Mouse (Mus musculus) thymus, adult 2 months (tissue): Measurements from ENCODE around the gene Zfp362. TPM values are rescaled to one million over a fixed set of nuclear protein-coding genes. Genes with fewer than 3 reads are reported as not detected.

Source experiments
- DNase-seq: peaks from one replicate; pipeline ENCODE4 v3.0.0; 2021
- H3K27ac ChIP-seq: fragments of 200-500 bp; 2 replicates; pipeline ENCODE4 v1.5.1; 2012; ENCODE audit warnings: low read length, control low read depth; ENCODE audit not compliant: control insufficient read depth, insufficient read depth
- H3K27me3 ChIP-seq: fragments of 200-500 bp; 2 replicates; pipeline ENCODE4 v1.6.1; 2012; ENCODE audit warnings: mild to moderate bottlenecking, low read length, moderate library complexity, mixed read lengths; ENCODE audit not compliant: control insufficient read depth, insufficient read depth
- H3K36me3 ChIP-seq: fragments of 200-500 bp; 2 replicates; pipeline ENCODE4 v1.6.1; 2012; ENCODE audit warnings: mild to moderate bottlenecking, low read length, moderate library complexity; ENCODE audit not compliant: control insufficient read depth, insufficient read depth
- H3K4me1 ChIP-seq: fragments of 200-500 bp; replicated peaks from 2 replicates; pipeline ENCODE4 v1.6.1; 2012; ENCODE audit warnings: low read length; ENCODE audit not compliant: control insufficient read depth, insufficient read depth
- H3K4me3 ChIP-seq: fragments of 200-500 bp; 2 replicates; pipeline ENCODE4 v1.5.1; 2012; ENCODE audit warnings: mild to moderate bottlenecking, low read length, control low read depth, moderate library complexity; ENCODE audit not compliant: control insufficient read depth, insufficient read depth
- CTCF ChIP-seq: fragments of 200-500 bp; IDR thresholded peaks from 2 replicates; pipeline ENCODE4 v1.5.1; 2012; ENCODE audit warnings: mild to moderate bottlenecking, control low read depth, low read length, moderate library complexity, borderline replicate concordance; ENCODE audit not compliant: control insufficient read depth, poor library complexity, insufficient read depth; ENCODE audit errors: extremely low read depth
- POLR2A ChIP-seq: fragments of 200-500 bp; IDR thresholded peaks from 2 replicates; pipeline ENCODE4 v1.6.1; 2012; ENCODE audit warnings: mild to moderate bottlenecking, low read length, control low read depth, moderate library complexity; ENCODE audit not compliant: control insufficient read depth, poor library complexity, insufficient read depth; ENCODE audit errors: extremely low read depth
- WGBS: fragments of 180-500 bp; shearing (Covaris S2); methylation state at CpG from one replicate; pipeline ENCODE4 v1.1.7; 2018; 5-methylcytosine and 5-hydroxymethylcytosine counted together
- polyA plus RNA-seq: library from polyadenylated mRNA; depleted of rRNA; stranded (reverse); fragments of >200 nt; gene quantifications from 2 replicates; pipeline ENCODE4 v1.2.3, GENCODE M21; 2012

The Zfp362 gene
- polyA plus RNA-seq, 1 experiment: 105 TPM

DNA sequence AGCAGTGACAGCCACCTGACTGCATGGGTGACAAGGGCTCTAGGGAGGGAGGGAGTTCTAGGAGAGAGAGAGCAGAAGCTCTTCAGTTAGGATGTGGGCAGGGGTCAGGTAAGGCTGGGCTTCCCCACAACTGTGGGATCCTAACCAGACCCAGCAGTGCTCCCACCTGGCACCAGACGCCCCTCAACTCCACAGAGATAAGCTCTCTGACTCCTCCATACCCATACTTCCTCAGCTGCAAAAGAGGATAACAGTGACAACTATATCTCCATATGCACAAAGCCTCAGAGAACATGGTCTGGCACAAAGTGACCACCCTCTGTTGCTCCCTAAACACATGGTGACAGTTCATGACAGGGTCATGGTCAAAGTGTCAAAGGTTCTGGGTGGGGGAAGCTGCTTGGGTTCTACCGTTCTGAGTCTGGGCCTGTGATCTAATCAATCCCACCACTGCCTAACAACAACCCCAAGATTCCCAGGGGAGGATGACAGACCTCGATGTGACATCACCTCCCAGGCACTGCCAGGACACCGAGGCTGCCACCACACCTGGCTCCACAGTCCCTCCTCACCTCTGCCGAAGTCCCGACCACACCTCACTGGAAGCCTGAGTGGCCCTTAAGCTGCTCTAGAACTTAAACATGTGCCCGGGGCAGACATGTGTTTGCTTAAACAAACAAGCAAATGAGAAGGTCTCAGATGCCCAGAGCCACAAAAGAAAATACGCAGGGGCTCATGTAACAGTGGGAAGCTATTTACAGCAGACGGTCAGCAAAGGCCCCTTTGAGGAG is 4.0 kb downstream of the Zfp362 start:
- TF ChIP-seq POLR2A: no peak
- no peak for TF ChIP-seq CTCF
- Histone ChIP-seq H3K27ac (no peak overlapping the region), H3K4me3 (no peak overlapping the region), H3K4me1 (peaks cover 39% of the 10 kb centered on the region), H3K36me3 (no peaks in the 10 kb centered on the region), H3K27me3 (no peaks in the 10 kb centered on the region)
- whole genome bisulfite sequencing: 50% methylated on average over 9 of the region's 9 CpGs
- DNase-seq: no peak

GRCm38 (mm10) chr4:128796788-128797187 is 9.1 kb downstream of the Zfp362 start:
- H3K4me1 ChIP-seq: peaks cover 19% of the 10 kb centered on the region
- H3K27ac ChIP-seq: no peak overlapping the region
- no peaks in the 10 kb centered on the region for H3K36me3 ChIP-seq
- H3K4me3 ChIP-seq: no peak overlapping the region
- no peak for TF ChIP-seq CTCF
- TF ChIP-seq POLR2A: no peak
- DNase-seq: no peak
- H3K27me3 ChIP-seq: no peaks in the 10 kb centered on the region
- 47% methylated on average over 8 of the region's 8 CpGs for WGBS

DNA sequence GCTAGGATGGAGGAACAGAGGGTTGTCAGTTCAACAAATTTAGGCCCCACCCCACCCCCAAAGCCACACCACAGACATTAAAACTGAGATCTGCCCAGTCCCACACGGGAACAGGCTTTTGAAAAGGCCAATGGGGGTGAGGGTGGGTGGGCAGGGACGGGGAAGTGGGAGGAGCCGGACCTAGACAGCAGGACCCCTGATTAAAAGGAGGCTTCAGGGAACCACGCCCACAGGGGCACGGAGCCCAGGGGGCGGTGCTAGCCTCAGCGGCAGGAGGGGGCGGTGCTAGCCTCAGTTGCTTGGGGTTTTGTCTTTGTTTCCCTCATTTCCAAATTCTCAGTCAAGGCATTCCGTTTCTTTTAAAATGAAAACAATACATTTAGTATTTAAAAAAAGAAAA is 10.2 kb downstream of the Zfp362 start:
- H3K4me3 ChIP-seq: no peak overlapping the region

DNA sequence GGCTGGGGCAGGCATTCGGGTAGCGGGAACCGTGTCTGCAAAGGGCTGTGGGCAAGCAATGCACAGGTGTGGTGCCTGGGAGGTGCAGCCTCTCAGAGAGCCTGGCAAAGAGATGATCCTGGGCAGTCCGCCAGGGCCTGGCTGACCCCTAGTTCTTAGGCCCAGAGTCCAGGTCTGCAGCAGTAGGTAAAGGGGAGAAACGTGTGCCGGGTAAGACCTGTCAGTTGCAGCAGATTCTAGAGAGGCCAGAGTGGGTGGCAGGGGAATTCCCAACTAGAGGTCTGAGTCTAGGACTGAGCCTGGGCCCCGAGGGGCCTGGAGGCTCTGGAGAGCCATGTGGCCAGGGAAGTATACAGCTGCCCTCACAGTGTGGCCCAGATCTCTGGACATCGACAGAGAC is 11.6 kb downstream of the Zfp362 start:
- TF ChIP-seq CTCF: no peak
- no peak for TF ChIP-seq POLR2A
- H3K4me1 ChIP-seq: peaks cover 15% of the 10 kb centered on the region
- H3K27ac ChIP-seq: no peak overlapping the region
- 91% methylated on average over 8 of the region's 8 CpGs for WGBS
- 0 out of 2 replicates have a peak, but pooled peaks cover 4% of the 10 kb centered on the region for H3K36me3 ChIP-seq
- no peak for DNase-seq
- no peaks in the 10 kb centered on the region for H3K27me3 ChIP-seq
- no peak overlapping the region for H3K4me3 ChIP-seq

More for the DNA sequence above, 10.2 kb downstream of the Zfp362 start:
- WGBS: 23% methylated on average over 9 of the region's 9 CpGs
- Histone ChIP-seq H3K27ac (no peak overlapping the region), H3K27me3 (no peaks in the 10 kb centered on the region), H3K4me1 (peaks cover 15% of the 10 kb centered on the region), H3K36me3 (no peaks in the 10 kb centered on the region)
- TF ChIP-seq CTCF: no peak
- TF ChIP-seq POLR2A: no peak
- DNase-seq: peak; percentile 29

GRCm38 (mm10) chr4:128793710-128794109 is 12.1 kb downstream of the Zfp362 start:
- WGBS: 80% methylated on average over 1 of the region's 1 CpGs
- H3K27ac ChIP-seq: no peak overlapping the region
- no peak overlapping the region for H3K4me3 ChIP-seq
- peaks cover 12% of the 10 kb centered on the region for H3K4me1 ChIP-seq
- no peak for DNase-seq
- H3K36me3 ChIP-seq: 0 out of 2 replicates have a peak, but pooled peaks cover 4% of the 10 kb centered on the region
- no peaks in the 10 kb centered on the region for H3K27me3 ChIP-seq
- TF ChIP-seq CTCF (no peak), POLR2A (no peak)

DNA sequence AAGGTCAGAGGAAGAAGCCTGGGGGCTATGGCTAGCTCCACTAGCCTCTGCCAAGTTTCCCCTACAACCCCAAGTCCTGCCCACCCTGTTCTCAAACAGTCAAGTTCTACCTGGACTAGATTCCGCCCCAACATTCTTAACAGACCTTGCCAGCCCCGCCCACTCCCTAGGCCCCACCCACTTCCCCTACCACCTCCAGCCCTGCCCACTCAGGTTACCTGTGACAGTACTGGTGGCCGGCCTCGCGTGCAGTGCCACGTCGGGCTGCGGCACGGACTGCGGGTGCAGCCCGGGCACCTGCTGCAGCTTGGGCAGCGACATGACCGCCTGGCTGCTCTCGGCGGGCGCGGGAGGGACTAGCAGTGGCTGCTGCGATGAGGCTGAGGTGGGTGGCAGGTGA is 16.2 kb downstream of the Zfp362 start:
- Histone ChIP-seq H3K27ac (no peak overlapping the region), H3K4me3 (no peak overlapping the region), H3K36me3 (peaks cover 10% of the 10 kb centered on the region), H3K4me1 (no peaks in the 10 kb centered on the region), H3K27me3 (no peaks in the 10 kb centered on the region)
- WGBS: 93% methylated on average over 18 of the region's 18 CpGs
- DNase-seq: no peak
- TF ChIP-seq POLR2A (no peak), CTCF (no peak)

DNA sequence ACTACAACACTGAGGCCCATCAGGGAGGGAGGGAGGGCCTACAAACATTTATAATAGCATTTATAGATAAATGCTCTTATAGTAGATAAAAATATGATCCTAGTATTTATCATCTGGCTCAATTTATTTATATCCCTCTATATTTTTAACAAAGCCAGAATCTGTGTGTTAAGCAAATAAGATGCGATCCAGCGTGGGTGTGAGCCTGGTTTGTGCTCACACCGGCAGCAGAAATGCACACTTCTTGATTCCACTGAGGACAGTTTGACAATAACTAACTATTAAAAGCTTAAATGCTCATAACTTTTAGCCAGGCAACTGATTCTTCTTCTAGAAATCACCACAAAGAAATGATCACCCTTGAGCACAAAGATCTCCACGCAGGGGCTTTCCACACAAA is 17.7 kb downstream of the Zfp362 start:
- no peaks in the 10 kb centered on the region for H3K27me3 ChIP-seq
- no peak overlapping the region for H3K27ac ChIP-seq
- H3K4me1 ChIP-seq: no peaks in the 10 kb centered on the region
- H3K4me3 ChIP-seq: no peak overlapping the region
- DNase-seq: no peak
- no peak for TF ChIP-seq CTCF
- no peak for TF ChIP-seq POLR2A
- H3K36me3 ChIP-seq: peaks cover 23% of the 10 kb centered on the region
- WGBS: 89% methylated on average over 4 of the region's 4 CpGs
